Mouse (Mus musculus) stomach, postnatal 0 days (tissue): ENCODE results near the gene Itga3. TPM values are rescaled to one million over a fixed set of nuclear protein-coding genes. Genes with fewer than 3 reads are reported as not detected.
A peak's percentile ranks its signal among the peaks of the same experiment; 100 is the strongest.

ENCODE experiments used
- ATAC-seq: fragments of 200-750 bp; cut with Nextera tagmentation; 2 replicates; pipeline ENCODE4 v1.8.0; 2017; ENCODE audit not compliant: low FRiP score, low TSS enrichment
- DNase-seq: peaks from one replicate; pipeline ENCODE4 v3.0.0-alpha.2; 2016; ENCODE audit warnings: low spot score
- H3K27ac ChIP-seq: fragments of 300-500 bp; sonication (generic); replicated peaks from 2 replicates; pipeline ENCODE4 v1.5.1; 2014; ENCODE audit warnings: mild to moderate bottlenecking, control low read depth
- H3K27me3 ChIP-seq: fragments of 300-500 bp; sonication (generic); 2 replicates; pipeline ENCODE4 v1.6.1; 2014; ENCODE audit warnings: low read length; ENCODE audit not compliant: control insufficient read depth, insufficient read depth
- H3K36me3 ChIP-seq: fragments of 300-500 bp; sonication (generic); 2 replicates; pipeline ENCODE4 v1.6.1; 2014; ENCODE audit warnings: low read length, mixed read lengths; ENCODE audit not compliant: control insufficient read depth, insufficient read depth
- H3K4me1 ChIP-seq: fragments of 300-500 bp; sonication (generic); replicated peaks from 2 replicates; pipeline ENCODE4 v1.6.1; 2014; ENCODE audit warnings: antibody characterized with exemption; ENCODE audit not compliant: control insufficient read depth, insufficient read depth
- H3K4me2 ChIP-seq: fragments of 300-500 bp; sonication (generic); replicated peaks from 2 replicates; pipeline ENCODE4 v1.6.1; 2014; ENCODE audit warnings: low read depth, mild to moderate bottlenecking, control low read depth, moderate library complexity
- H3K4me3 ChIP-seq: fragments of 300-500 bp; sonication (generic); 2 replicates; pipeline ENCODE4 v1.5.1; 2014; ENCODE audit warnings: low read depth, low read length, control low read depth
- H3K9ac ChIP-seq: fragments of 300-500 bp; sonication (generic); 2 replicates; pipeline ENCODE4 v1.6.1; 2014; ENCODE audit warnings: mild to moderate bottlenecking, low read length, control low read depth, mixed read lengths
- H3K9me3 ChIP-seq: fragments of 300-500 bp; sonication (generic); 2 replicates; pipeline ENCODE4 v1.6.1; 2016; ENCODE audit warnings: low read length; ENCODE audit not compliant: control insufficient read depth
- CTCF ChIP-seq: IDR thresholded peaks from 2 replicates; pipeline ENCODE4 v1.5.1; 2016; ENCODE audit warnings: antibody characterized with exemption, low read depth, mild to moderate bottlenecking, moderate library complexity
- EP300 ChIP-seq: optimal IDR thresholded peaks from 2 replicates; pipeline ENCODE3; 2016; ENCODE audit warnings: antibody characterized with exemption
- WGBS: fragments of 180-500 bp; shearing (Covaris S2); extraction: QIAGEN DNeasy Blood & Tissue Kit; methylation state at CpG from one replicate; pipeline ENCODE4 v1.1.7; 2014; 5-methylcytosine and 5-hydroxymethylcytosine counted together
- polyA plus RNA-seq: library from polyadenylated mRNA; unstranded; fragments of >200 nt; fragmentation: Nextera tagmentation; extraction: Ambion mirVana; gene quantifications from 2 replicates; pipeline ENCODE4 v1.2.1, GENCODE M21; 2015

The Itga3 gene
- polyA plus RNA-seq, 1 experiment from 2014 or later, result 15.6 TPM

DNA sequence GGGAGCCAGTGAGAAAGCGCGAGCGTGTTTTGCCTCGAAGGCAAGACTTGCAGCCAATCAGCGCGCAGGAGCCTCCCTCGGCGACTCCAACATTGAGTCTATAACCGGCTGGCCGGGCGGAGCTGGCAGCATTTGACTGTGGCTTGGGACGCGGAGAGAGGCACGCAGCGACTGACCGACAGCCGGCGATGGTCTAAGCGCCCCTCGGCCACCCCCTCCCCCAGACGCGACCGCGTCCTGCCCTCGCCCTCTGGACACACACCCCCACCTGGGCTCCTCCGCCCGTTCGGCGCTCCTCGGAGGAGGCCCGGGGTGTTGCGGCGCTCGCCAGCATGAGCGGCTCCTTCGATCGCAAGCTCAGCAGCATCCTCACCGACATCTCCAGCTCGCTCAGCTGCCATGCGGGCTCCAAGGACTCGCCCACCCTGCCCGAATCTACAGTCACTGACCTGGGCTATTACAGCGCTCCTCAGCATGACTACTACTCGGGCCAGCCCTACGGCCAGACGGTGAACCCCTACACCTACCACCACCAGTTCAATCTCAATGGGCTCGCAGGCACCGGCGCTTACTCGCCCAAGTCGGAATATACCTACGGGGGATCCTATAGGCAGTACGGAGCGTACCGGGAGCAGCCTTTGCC is 43.5 kb upstream of the Itga3 start, which contains the start of gene Dlx3:
Dlx3 (plus strand) TSS at position 130 of the 643 bp plus-strand sequence.
- no peak for TF ChIP-seq EP300
- no peak for TF ChIP-seq CTCF
- DNase-seq (peak; percentile 56), ATAC-seq (peak; percentile 16; the same call in 1 of the 2 replicates)
- Histone ChIP-seq H3K4me1 (peaks cover 3% of the 10 kb centered on the region; the same call in 1 of the 2 replicates), H3K27me3 (peaks cover 8% of the 10 kb centered on the region; the same call in 1 of the 2 replicates), H3K9ac (peak within 1 kb of the TSS; percentile 43; the same call in 1 of the 2 replicates), H3K4me3 (peak within 1 kb of the TSS; percentile 40), H3K36me3 (no peaks in the 10 kb centered on the region), H3K27ac (no peak within 1 kb of the TSS), H3K4me2 (peak within 1 kb of the TSS; percentile 59), H3K9me3 (no peaks in the 10 kb centered on the region)
- under 1% methylated on average over 44 of the region's 55 CpGs for WGBS

GRCm38 (mm10) chr11:95118505-95118904 is 41.9 kb upstream of the Itga3 start:
- peak; percentile 79 for DNase-seq
- no peaks in the 10 kb centered on the region for H3K36me3 ChIP-seq
- H3K27me3 ChIP-seq, result peaks cover 6% of the 10 kb centered on the region; the same call in 1 of the 2 replicates
- WGBS, result 8% methylated on average over 8 of the region's 8 CpGs
- H3K9ac ChIP-seq, result no peak overlapping the region
- ATAC-seq, result peak; percentile 41; the same call in 1 of the 2 replicates
- no peak overlapping the region for H3K4me3 ChIP-seq
- TF ChIP-seq EP300 (no peak), CTCF (peak; percentile 97)
- H3K9me3 ChIP-seq, result no peaks in the 10 kb centered on the region
- H3K27ac ChIP-seq, result no peak overlapping the region
- H3K4me1 ChIP-seq, result peaks cover 3% of the 10 kb centered on the region; the same call in 1 of the 2 replicates
- no peak overlapping the region for H3K4me2 ChIP-seq

DNA sequence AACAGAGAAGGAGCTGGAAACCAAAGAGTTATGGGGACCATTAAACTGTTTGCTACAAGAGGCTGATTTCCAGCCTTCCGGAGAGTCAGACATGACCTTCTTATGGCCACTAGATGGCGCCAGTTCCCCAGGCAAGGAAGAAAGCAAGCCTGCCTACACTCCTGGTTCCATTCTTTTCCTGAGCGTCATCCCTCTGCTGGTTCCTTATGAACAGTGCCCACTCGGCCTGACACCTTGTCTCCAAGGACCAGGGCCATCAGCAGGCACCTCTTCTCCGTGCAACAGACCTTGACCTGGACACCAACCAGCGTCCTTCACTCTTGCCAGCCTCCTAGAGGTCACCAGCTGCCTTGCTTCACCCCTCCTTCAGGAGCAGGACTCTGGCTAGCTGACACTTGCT is 40.4 kb upstream of the Itga3 start:
- peak; percentile 98 for TF ChIP-seq CTCF
- no peak for TF ChIP-seq EP300
- Histone ChIP-seq H3K36me3 (no peaks in the 10 kb centered on the region), H3K4me1 (peaks cover 3% of the 10 kb centered on the region; the same call in 1 of the 2 replicates), H3K4me2 (no peak overlapping the region), H3K27me3 (peaks cover 5% of the 10 kb centered on the region; the same call in 1 of the 2 replicates), H3K4me3 (no peak overlapping the region), H3K9me3 (no peaks in the 10 kb centered on the region), H3K27ac (no peak overlapping the region), H3K9ac (no peak overlapping the region)
- 3% methylated on average over 6 of the region's 6 CpGs for WGBS
- ATAC-seq (peak; percentile 46), DNase-seq (peak; percentile 73)

- TF ChIP-seq CTCF (no peak), EP300 (no peak)
- H3K9me3 ChIP-seq, result no peaks in the 10 kb centered on the region
- no peak for DNase-seq
- no peak for ATAC-seq
- H3K4me3 ChIP-seq, result no peak overlapping the region
- H3K4me2 ChIP-seq, result no peak overlapping the region
- no peak overlapping the region for H3K9ac ChIP-seq
- H3K27ac ChIP-seq, result no peak overlapping the region
- H3K36me3 ChIP-seq, result no peaks in the 10 kb centered on the region
- 90% methylated on average over 7 of the region's 7 CpGs for WGBS
- H3K27me3 ChIP-seq, result no peaks in the 10 kb centered on the region
- H3K4me1 ChIP-seq, result no peaks in the 10 kb centered on the region
Measured at GRCm38 (mm10) chr11:95110081-95110480, 33.5 kb upstream of the Itga3 start.

- 74% methylated on average over 2 of the region's 2 CpGs for WGBS
- no peak for ATAC-seq
Measured at GRCm38 (mm10) chr11:95109000-95109399, 32.4 kb upstream of the Itga3 start.

More at GRCm38 (mm10) chr11:95109000-95109399, 32.4 kb upstream of the Itga3 start:
- no peak for DNase-seq
- no peak overlapping the region for H3K27ac ChIP-seq
- H3K9ac ChIP-seq, result no peak overlapping the region
- H3K36me3 ChIP-seq, result no peaks in the 10 kb centered on the region
- TF ChIP-seq CTCF (no peak), EP300 (no peak)
- no peaks in the 10 kb centered on the region for H3K4me1 ChIP-seq
- H3K27me3 ChIP-seq, result no peaks in the 10 kb centered on the region
- no peak overlapping the region for H3K4me2 ChIP-seq
- no peak overlapping the region for H3K4me3 ChIP-seq
- no peaks in the 10 kb centered on the region for H3K9me3 ChIP-seq
